Mouse (Mus musculus): ENCODE results near the gene Myo1e. TPM values are rescaled to one million over a fixed set of nuclear protein-coding genes. Genes with fewer than 3 reads are reported as not detected.

Myo1e gene
- polyA plus RNA-seq, 1 experiment, result 19.5 TPM

DNA sequence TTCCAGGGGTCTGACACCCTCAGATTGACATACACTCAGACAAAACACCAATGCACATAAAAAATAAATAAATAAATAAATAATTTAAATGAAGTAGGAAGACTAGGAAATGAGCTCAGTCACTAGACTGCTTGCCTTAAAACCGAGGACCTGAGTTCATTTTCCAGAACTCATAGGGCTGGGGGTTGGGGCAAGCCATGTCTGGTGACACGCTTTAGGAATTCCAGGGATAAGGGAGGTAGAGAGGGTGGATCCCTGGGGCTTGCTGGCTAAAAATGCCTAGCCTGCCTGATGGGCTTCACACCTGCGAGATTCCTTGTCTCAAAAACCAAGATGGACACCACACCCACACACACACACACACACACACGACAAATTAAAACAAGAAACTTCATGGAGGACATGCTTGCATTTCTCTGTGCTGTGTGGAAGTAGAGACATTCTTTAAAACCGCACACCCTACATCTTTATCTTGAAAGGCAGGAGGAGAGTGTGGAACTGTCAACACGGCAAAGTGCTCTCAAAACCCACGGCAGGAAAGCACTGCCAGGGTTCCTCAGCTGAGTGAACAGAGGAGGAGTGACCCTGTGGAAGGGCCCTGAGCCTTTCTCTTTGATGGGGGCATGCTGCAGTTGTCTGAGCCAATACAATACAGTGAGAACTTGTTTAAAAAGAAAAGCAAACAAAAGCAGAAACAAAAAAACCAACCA lies 13.5 kb downstream of the Myo1e start:
- no peak overlapping the region for H3K27ac ChIP-seq (ENCODE audit: insufficient read depth, low read depth, low read length)
- H3K27me3 ChIP-seq (ENCODE audit: control insufficient read depth, insufficient read depth, low read length), result no peaks in the 10 kb centered on the region
- peaks cover 20% of the 10 kb centered on the region; the same call in 1 of the 2 replicates for H3K4me1 ChIP-seq (ENCODE audit: control insufficient read depth, insufficient read depth, insufficient read length, low read length)
- WGBS, result 57% methylated on average over 7 of the region's 7 CpGs
- no peaks in the 10 kb centered on the region for H3K36me3 ChIP-seq (ENCODE audit: control insufficient read depth, insufficient read depth, low read length)
- H3K4me3 ChIP-seq (ENCODE audit: low read depth, low read length), result no peak overlapping the region
- TF ChIP-seq POLR2A (IDR thresholded peaks at IDR 0.05; ENCODE audit: low read depth, low read length) (no peak), CTCF (IDR thresholded peaks at IDR 0.05; ENCODE audit: extremely low read depth, insufficient read length, insufficient replicate concordance, low read depth, low read length) (no peak)

DNA sequence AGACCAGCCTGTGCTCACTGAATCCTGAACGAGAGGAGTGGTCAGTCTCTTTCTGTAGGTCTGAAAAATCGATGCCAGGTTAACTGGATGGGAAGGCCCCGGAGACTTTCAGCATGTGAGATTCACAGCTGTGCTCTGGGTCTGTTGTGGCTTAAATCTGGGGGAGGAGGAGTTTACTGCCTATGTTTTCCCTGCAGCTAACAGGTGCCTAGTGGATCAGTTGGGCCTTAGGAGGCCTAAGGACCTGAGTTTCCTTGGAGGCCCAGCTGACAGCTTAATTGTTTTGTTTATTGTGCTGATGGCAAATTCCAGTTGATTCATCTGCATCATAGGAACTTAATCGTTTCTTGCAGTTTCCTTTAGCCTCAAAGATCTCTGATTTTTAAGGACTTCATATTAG lies 16.0 kb downstream of the Myo1e start:
- H3K27ac ChIP-seq (ENCODE audit: insufficient read depth, low read depth, low read length), result no peak overlapping the region
- no peak overlapping the region for H3K4me3 ChIP-seq (ENCODE audit: low read depth, low read length)
- peaks cover 18% of the 10 kb centered on the region; the same call in 1 of the 2 replicates for H3K4me1 ChIP-seq (ENCODE audit: control insufficient read depth, insufficient read depth, insufficient read length, low read length)
- TF ChIP-seq CTCF (IDR thresholded peaks at IDR 0.05; ENCODE audit: extremely low read depth, insufficient read length, insufficient replicate concordance, low read depth, low read length), result no peak
- no peak for TF ChIP-seq POLR2A (IDR thresholded peaks at IDR 0.05; ENCODE audit: low read depth, low read length)
- H3K27me3 ChIP-seq (ENCODE audit: control insufficient read depth, insufficient read depth, low read length), result no peaks in the 10 kb centered on the region
- 61% methylated on average over 4 of the region's 4 CpGs for WGBS
- H3K36me3 ChIP-seq (ENCODE audit: control insufficient read depth, insufficient read depth, low read length), result no peaks in the 10 kb centered on the region

DNA sequence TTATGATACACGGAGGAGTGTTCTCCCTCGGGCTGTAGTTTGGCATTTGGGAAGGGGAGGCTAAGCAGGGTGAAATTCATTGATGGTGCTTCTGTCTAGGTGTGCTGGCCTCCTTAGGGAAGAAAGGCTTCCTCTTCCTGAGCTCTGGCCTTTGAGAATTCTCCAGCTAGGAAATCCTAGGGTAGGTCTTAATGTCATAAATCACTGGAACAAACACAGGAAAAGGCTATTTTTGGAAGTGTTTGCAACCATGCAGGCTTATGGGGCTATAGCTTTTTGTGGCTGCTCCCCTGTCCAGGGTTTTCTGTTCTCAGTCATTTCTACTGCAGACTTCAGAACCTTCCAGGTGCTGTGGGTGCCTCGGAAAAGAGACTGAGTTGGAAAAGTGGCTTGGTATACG lies 16.9 kb downstream of the Myo1e start:
- H3K4me3 ChIP-seq (ENCODE audit: low read depth, low read length), result no peak overlapping the region
- no peaks in the 10 kb centered on the region for H3K27me3 ChIP-seq (ENCODE audit: control insufficient read depth, insufficient read depth, low read length)
- H3K4me1 ChIP-seq (ENCODE audit: control insufficient read depth, insufficient read depth, insufficient read length, low read length), result peaks cover 17% of the 10 kb centered on the region; the same call in 1 of the 2 replicates
- TF ChIP-seq CTCF (IDR thresholded peaks at IDR 0.05; ENCODE audit: extremely low read depth, insufficient read length, insufficient replicate concordance, low read depth, low read length), result no peak
- TF ChIP-seq POLR2A (IDR thresholded peaks at IDR 0.05; ENCODE audit: low read depth, low read length), result no peak
- no peaks in the 10 kb centered on the region for H3K36me3 ChIP-seq (ENCODE audit: control insufficient read depth, insufficient read depth, low read length)
- H3K27ac ChIP-seq (ENCODE audit: insufficient read depth, low read depth, low read length), result no peak overlapping the region
- WGBS, result 48% methylated on average over 4 of the region's 4 CpGs

DNA sequence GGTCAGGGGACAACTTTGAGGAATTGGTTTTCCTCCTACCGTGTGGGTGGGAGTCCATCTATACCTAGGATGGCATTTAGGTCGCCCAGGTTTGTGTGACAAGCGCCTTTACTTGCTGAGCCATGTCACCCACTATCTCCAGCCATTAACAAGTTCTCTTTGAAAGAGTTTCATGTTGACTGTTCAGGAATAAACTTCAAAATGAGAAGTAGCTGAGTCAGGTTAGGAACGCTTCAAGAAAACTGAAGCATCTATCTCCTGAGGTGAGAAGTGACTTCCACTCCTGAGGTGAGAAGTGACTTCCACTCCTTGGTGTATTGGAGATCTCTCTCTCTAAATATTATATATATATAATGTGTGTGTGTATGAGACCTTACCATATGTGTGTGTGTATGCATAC lies 19.2 kb downstream of the Myo1e start:
- Histone ChIP-seq H3K4me1 (ENCODE audit: control insufficient read depth, insufficient read depth, insufficient read length, low read length) (peaks cover 11% of the 10 kb centered on the region; the same call in 1 of the 2 replicates), H3K36me3 (ENCODE audit: control insufficient read depth, insufficient read depth, low read length) (no peaks in the 10 kb centered on the region), H3K27ac (ENCODE audit: insufficient read depth, low read depth, low read length) (no peak overlapping the region), H3K4me3 (ENCODE audit: low read depth, low read length) (no peak overlapping the region), H3K27me3 (ENCODE audit: control insufficient read depth, insufficient read depth, low read length) (no peaks in the 10 kb centered on the region)
- no peak for TF ChIP-seq POLR2A (IDR thresholded peaks at IDR 0.05; ENCODE audit: low read depth, low read length)
- TF ChIP-seq CTCF (IDR thresholded peaks at IDR 0.05; ENCODE audit: extremely low read depth, insufficient read length, insufficient replicate concordance, low read depth, low read length), result no peak
- WGBS, result 87% methylated on average over 4 of the region's 4 CpGs

DNA sequence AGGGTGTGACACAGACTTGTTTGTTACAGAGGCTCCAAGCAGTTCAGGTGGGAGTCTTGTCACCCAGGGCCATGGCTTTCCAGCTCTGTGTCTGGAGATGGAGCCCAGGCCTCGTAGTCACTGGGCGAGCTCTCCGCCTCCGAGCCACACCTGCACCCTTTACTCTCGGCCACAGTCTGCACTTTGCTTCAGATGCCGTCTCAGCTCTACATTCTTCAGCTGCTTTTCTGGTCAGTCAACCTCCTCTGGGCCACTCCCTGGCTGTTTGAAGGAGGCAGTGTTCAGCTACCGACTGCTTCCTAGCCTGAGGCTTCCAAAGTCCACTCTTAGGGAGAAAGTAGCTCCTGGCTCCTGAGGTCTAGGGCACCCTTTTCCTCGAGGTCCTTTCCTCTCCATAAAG lies 22.7 kb downstream of the Myo1e start:
- TF ChIP-seq CTCF (IDR thresholded peaks at IDR 0.05; ENCODE audit: extremely low read depth, insufficient read length, insufficient replicate concordance, low read depth, low read length), result no peak
- TF ChIP-seq POLR2A (IDR thresholded peaks at IDR 0.05; ENCODE audit: low read depth, low read length), result no peak
- no peak overlapping the region for H3K4me3 ChIP-seq (ENCODE audit: low read depth, low read length)
- H3K27me3 ChIP-seq (ENCODE audit: control insufficient read depth, insufficient read depth, low read length), result no peaks in the 10 kb centered on the region
- peaks cover 10% of the 10 kb centered on the region; the same call in 1 of the 2 replicates for H3K4me1 ChIP-seq (ENCODE audit: control insufficient read depth, insufficient read depth, insufficient read length, low read length)
- H3K36me3 ChIP-seq (ENCODE audit: control insufficient read depth, insufficient read depth, low read length), result no peaks in the 10 kb centered on the region
- WGBS, result 37% methylated on average over 8 of the region's 8 CpGs
- H3K27ac ChIP-seq (ENCODE audit: insufficient read depth, low read depth, low read length), result peak overlapping the region; percentile 72

DNA sequence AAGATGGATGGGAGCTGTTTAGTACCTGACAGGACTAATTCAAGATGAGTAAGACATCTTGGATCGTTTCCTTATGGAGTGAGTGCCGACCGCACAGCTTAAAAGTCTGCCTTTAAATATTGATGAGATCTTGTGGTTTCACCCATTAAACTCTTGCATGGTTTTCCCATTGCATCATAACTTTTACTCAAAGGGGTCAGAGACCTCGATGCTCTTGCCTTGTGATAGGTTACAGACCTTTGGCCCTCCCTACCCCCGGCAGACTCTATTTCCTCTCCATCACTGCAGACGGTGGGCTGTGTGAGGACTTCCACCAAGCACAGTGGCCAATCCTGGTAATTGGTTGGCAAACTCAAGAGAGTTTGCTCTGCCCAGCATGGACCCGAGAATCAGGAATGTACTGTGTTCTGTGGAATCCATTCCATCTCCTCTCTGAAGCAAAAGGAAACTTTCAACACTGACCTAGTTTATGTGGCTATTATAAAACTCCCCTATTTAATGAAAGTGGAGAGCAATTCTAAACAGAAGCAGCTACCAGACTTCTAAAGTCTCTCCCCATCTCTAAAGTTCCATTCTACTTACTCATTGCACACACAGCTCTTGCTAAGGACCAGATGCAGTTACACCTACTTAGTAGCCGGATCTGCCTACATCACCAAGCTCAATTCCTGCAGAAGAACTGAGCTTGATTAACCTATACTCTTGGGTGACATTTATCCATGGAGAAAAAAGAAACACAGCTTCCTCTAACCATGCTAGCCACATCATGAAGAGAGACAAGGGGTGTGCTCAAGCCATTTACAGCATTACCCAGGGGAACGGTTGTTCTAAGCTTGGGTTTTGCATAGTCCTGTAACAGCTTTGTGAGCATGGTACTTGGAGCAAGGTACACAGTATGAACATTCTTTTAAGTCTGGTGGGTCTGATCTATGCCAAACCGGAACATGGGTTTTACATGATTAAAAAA lies 25.2 kb downstream of the Myo1e start:
- Histone ChIP-seq H3K27ac (ENCODE audit: insufficient read depth, low read depth, low read length) (no peak overlapping the region), H3K27me3 (ENCODE audit: control insufficient read depth, insufficient read depth, low read length) (no peaks in the 10 kb centered on the region), H3K4me3 (ENCODE audit: low read depth, low read length) (no peak overlapping the region), H3K4me1 (ENCODE audit: control insufficient read depth, insufficient read depth, insufficient read length, low read length) (peaks cover 4% of the 10 kb centered on the region; the same call in 1 of the 2 replicates), H3K36me3 (ENCODE audit: control insufficient read depth, insufficient read depth, low read length) (no peaks in the 10 kb centered on the region)
- TF ChIP-seq POLR2A (IDR thresholded peaks at IDR 0.05; ENCODE audit: low read depth, low read length), result no peak
- no peak for TF ChIP-seq CTCF (IDR thresholded peaks at IDR 0.05; ENCODE audit: extremely low read depth, insufficient read length, insufficient replicate concordance, low read depth, low read length)
- WGBS, result 75% methylated on average over 10 of the region's 10 CpGs

DNA sequence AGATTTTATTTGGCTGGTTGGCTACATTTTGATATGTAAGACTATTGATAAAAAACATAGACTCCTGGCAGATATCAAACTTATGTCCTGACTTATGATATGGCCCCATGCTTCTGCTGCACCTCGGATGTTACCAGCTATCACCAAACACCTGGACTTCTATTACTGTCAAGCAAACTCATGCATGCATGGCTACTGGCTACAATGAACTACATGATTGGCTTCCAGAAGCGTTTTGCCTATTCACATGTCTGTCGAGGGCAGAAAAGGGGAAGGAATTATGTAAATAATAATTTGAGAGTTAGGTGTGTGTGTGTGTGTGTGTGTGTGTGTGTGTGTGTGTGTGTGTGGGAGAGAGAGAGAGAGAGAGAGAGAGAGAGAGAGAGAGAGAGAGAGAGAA lies 30.0 kb downstream of the Myo1e start:
- no peak for TF ChIP-seq CTCF (IDR thresholded peaks at IDR 0.05; ENCODE audit: extremely low read depth, insufficient read length, insufficient replicate concordance, low read depth, low read length)
- TF ChIP-seq POLR2A (IDR thresholded peaks at IDR 0.05; ENCODE audit: low read depth, low read length), result no peak
- WGBS, result 14% methylated on average over 3 of the region's 3 CpGs
- H3K27ac ChIP-seq (ENCODE audit: insufficient read depth, low read depth, low read length), result no peak overlapping the region
- no peak overlapping the region for H3K4me3 ChIP-seq (ENCODE audit: low read depth, low read length)
- H3K27me3 ChIP-seq (ENCODE audit: control insufficient read depth, insufficient read depth, low read length), result no peaks in the 10 kb centered on the region
- no peaks in the 10 kb centered on the region for H3K36me3 ChIP-seq (ENCODE audit: control insufficient read depth, insufficient read depth, low read length)
- H3K4me1 ChIP-seq (ENCODE audit: control insufficient read depth, insufficient read depth, insufficient read length, low read length), result peaks cover 16% of the 10 kb centered on the region; the same call in 1 of the 2 replicates
